Mouse (Mus musculus) MEL (cell line): Measurements from ENCODE around the gene Cyp2b10. TPM values are rescaled to one million over a fixed set of nuclear protein-coding genes. Genes with fewer than 3 reads are reported as not detected.
A peak's percentile ranks its signal among the peaks of the same experiment; 100 is the strongest.
"Not testable (repeated sequence)": the region's sequence is repeated elsewhere in the genome, so short reads cannot be mapped to it uniquely, and the experiment has no call there.

ENCODE experiments used
- DNase-seq: peaks from one replicate; pipeline ENCODE4 v3.0.0; 2011; ENCODE audit warnings: low read depth, low spot score
- H3K27ac ChIP-seq: 2 replicates; pipeline ENCODE4 v1.5.1; 2012; ENCODE audit warnings: low read depth, mild to moderate bottlenecking, control low read depth, low read length, moderate library complexity; ENCODE audit not compliant: control insufficient read depth
- H3K27me3 ChIP-seq, 2 experiments: fragments of 150-350 bp in 1 of 2; sonication (generic) in 1 of 2; 2 replicates each; pipeline ENCODE4 v1.6.1; 2012; ENCODE audit warnings: low read length in 2 of 2, mild to moderate bottlenecking in 2 of 2, improper control_type of control experiment in 1 of 2, moderate library complexity in 1 of 2; ENCODE audit not compliant: insufficient read depth in 2 of 2, control insufficient read depth in 1 of 2
- H3K36me3 ChIP-seq, 2 experiments: 2 replicates each; pipeline ENCODE4 v1.6.1; 2012 to 2014; ENCODE audit warnings: low read length in 2 of 2, improper control_type of control experiment in 1 of 2, inconsistent platforms in 1 of 2, mild to moderate bottlenecking in 1 of 2; ENCODE audit not compliant: insufficient read depth in 2 of 2, control insufficient read depth in 1 of 2
- H3K4me1 ChIP-seq, 2 experiments: fragments of 150-350 bp in 1 of 2; sonication (generic) in 1 of 2; 2 replicates each; pipeline ENCODE4 v1.6.1; 2012; ENCODE audit warnings: low read length in 2 of 2, improper control_type of control experiment in 1 of 2, mild to moderate bottlenecking in 1 of 2; ENCODE audit not compliant: insufficient read depth in 2 of 2, control insufficient read depth in 1 of 2
- H3K4me3 ChIP-seq, 2 experiments: fragments of 150-350 bp in 1 of 2; sonication (generic) in 1 of 2; 2 replicates each; pipeline ENCODE4 v1.5.1; 2012; ENCODE audit warnings: low read depth in 2 of 2, low read length in 2 of 2, mild to moderate bottlenecking in 2 of 2, moderate library complexity in 2 of 2, control low read depth in 1 of 2, improper control_type of control experiment in 1 of 2; ENCODE audit not compliant: control insufficient read depth in 1 of 2, insufficient read depth in 1 of 2
- H3K79me2 ChIP-seq: 2 replicates; pipeline ENCODE4 v1.6.1; 2012; ENCODE audit warnings: mild to moderate bottlenecking, low read length, moderate library complexity; ENCODE audit not compliant: control insufficient read depth, poor library complexity, insufficient read depth
- H3K9ac ChIP-seq: 2 replicates; pipeline ENCODE4 v1.6.1; 2012; ENCODE audit warnings: low read depth, mild to moderate bottlenecking, control low read depth, low read length, moderate library complexity; ENCODE audit not compliant: control insufficient read depth, poor library complexity, severe bottlenecking
- H3K9me3 ChIP-seq: fragments of 150-350 bp; sonication (generic); replicated peaks from 2 replicates; pipeline ENCODE4 v1.6.1; 2012; ENCODE audit warnings: mild to moderate bottlenecking, low read length, improper control_type of control experiment, moderate library complexity; ENCODE audit not compliant: insufficient read depth
- CHD2 ChIP-seq: IDR thresholded peaks from 2 replicates; pipeline ENCODE4 v1.6.1; 2011; ENCODE audit warnings: low read length, improper control_type of control experiment
- CTCF ChIP-seq, 3 experiments: IDR thresholded peaks in 2 of 3; conservative IDR thresholded peaks in 1 of 3; 2 replicates each; pipeline ENCODE4 v1.5.1; 2011 to 2012; ENCODE audit warnings: low read length in 3 of 3, low read depth in 2 of 3, mild to moderate bottlenecking in 2 of 3, improper control_type of control experiment in 1 of 3, inconsistent platforms in 1 of 3, mixed read lengths in 1 of 3, moderate library complexity in 1 of 3; ENCODE audit not compliant: control insufficient read depth in 1 of 3, insufficient read depth in 1 of 3, poor library complexity in 1 of 3, severe bottlenecking in 1 of 3
- ETS1 ChIP-seq: IDR thresholded peaks from 2 replicates; pipeline ENCODE4 v1.6.1; 2012; ENCODE audit warnings: low read depth, mild to moderate bottlenecking, inconsistent platforms, low read length, improper control_type of control experiment, moderate library complexity
- GABPA ChIP-seq: IDR thresholded peaks from 2 replicates; pipeline ENCODE4 v1.6.1; 2012; ENCODE audit warnings: low read depth, mild to moderate bottlenecking, inconsistent platforms, low read length, improper control_type of control experiment, moderate library complexity
- HCFC1 ChIP-seq: IDR thresholded peaks from 2 replicates; pipeline ENCODE4 v1.6.1; 2012; ENCODE audit warnings: low read depth, mild to moderate bottlenecking, inconsistent platforms, low read length, improper control_type of control experiment, moderate library complexity
- MAFK ChIP-seq: IDR thresholded peaks from 2 replicates; pipeline ENCODE4 v1.6.1; 2011; ENCODE audit warnings: low read depth, mild to moderate bottlenecking, low read length, improper control_type of control experiment, borderline replicate concordance
- MXI1 ChIP-seq: IDR thresholded peaks from 2 replicates; pipeline ENCODE4 v1.6.1; 2011; ENCODE audit warnings: mild to moderate bottlenecking, low read depth, low read length, improper control_type of control experiment
- MYB ChIP-seq: IDR thresholded peaks from 2 replicates; pipeline ENCODE4 v1.6.1; 2011; ENCODE audit warnings: mild to moderate bottlenecking, low read depth, low read length, improper control_type of control experiment
- NELFE ChIP-seq: IDR thresholded peaks from 2 replicates; pipeline ENCODE4 v1.6.1; 2011; ENCODE audit warnings: low read depth, low read length, improper control_type of control experiment
- RAD21 ChIP-seq: IDR thresholded peaks from 2 replicates; pipeline ENCODE4 v1.6.1; 2011; ENCODE audit warnings: mild to moderate bottlenecking, low read depth, low read length, improper control_type of control experiment
- SMC3 ChIP-seq: IDR thresholded peaks from 2 replicates; pipeline ENCODE4 v1.6.1; 2011; ENCODE audit warnings: low read depth, low read length, improper control_type of control experiment
- TAL1 ChIP-seq: IDR thresholded peaks from 2 replicates; pipeline ENCODE4 v1.6.1; 2012; ENCODE audit warnings: mild to moderate bottlenecking, inconsistent platforms, low read length, moderate library complexity, mixed read lengths
- TCF12 ChIP-seq: IDR thresholded peaks from 2 replicates; pipeline ENCODE4 v1.6.1; 2014; ENCODE audit warnings: low read depth, mild to moderate bottlenecking, inconsistent platforms, low read length, improper control_type of control experiment, moderate library complexity
- ZC3H11A ChIP-seq: IDR thresholded peaks from 2 replicates; pipeline ENCODE4 v1.6.1; 2012; ENCODE audit warnings: low read depth, mild to moderate bottlenecking, inconsistent platforms, low read length, improper control_type of control experiment
- ZNF384 ChIP-seq: IDR thresholded peaks from 2 replicates; pipeline ENCODE4 v1.6.1; 2012; ENCODE audit warnings: low read depth, mild to moderate bottlenecking, inconsistent platforms, low read length, improper control_type of control experiment
- polyA plus RNA-seq, 2 experiments: library from polyadenylated mRNA; stranded (reverse) in 1 of 2; unstranded in 1 of 2; fragments of >175 nt in 1 of 2; fragments of >200 nt in 1 of 2; gene quantifications; 2 replicates each; pipeline versions ENCODE4 v1.2.1 to v1.2.4; 2012; ENCODE audit warnings: low replicate concordance in 2 of 2, low read depth in 1 of 2; ENCODE audit not compliant: insufficient read length in 2 of 2, insufficient read depth in 1 of 2, missing spikeins in 1 of 2
- total RNA-seq: library from RNA; depleted of rRNA; stranded (reverse); fragments of 300-350 nt; gene quantifications from 2 replicates; pipeline ENCODE4 v1.2.3, GENCODE M21; 2012

Cyp2b10 gene
- total and polyA plus RNA-seq, 3 experiments = not detected

GRCm38 (mm10) chr7:25916116-25916515 is 18.7 kb downstream of the Cyp2b10 start:
- Histone ChIP-seq H3K79me2 (no peaks in the 10 kb centered on the region), H3K27me3 (no peaks in the 10 kb centered on the region; a peak in 1 of 4 replicates), H3K9me3 (no peaks in the 10 kb centered on the region), H3K36me3 (no peaks in the 10 kb centered on the region), H3K27ac (no peak overlapping the region)
- TF ChIP-seq MYB (no peak), TCF12 (no peak), ZC3H11A (no peak)
- TF ChIP-seq, all 39 proteins: peak for 0
- H3K9ac ChIP-seq = no peak overlapping the region
- no peak overlapping the region for H3K4me3 ChIP-seq
- no peak for DNase-seq
- no peaks in the 10 kb centered on the region for H3K4me1 ChIP-seq

- H3K4me3 ChIP-seq, H3K9ac ChIP-seq, H3K27me3 ChIP-seq, H3K27ac ChIP-seq, H3K4me1 ChIP-seq, H3K9me3 ChIP-seq, H3K79me2 ChIP-seq, H3K36me3 ChIP-seq: not testable (repeated sequence)
- TF ChIP-seq CTCF (IDR thresholded peaks at IDR 0.05 in 2 of 3, conservative IDR thresholded peaks at IDR 0.05 in 1 of 3; ENCODE audit: control insufficient read depth in 1 of 3, insufficient read depth in 1 of 3, low read depth in 2 of 3, low read length in 3 of 3, poor library complexity in 1 of 3, severe bottlenecking in 1 of 3) (peak; percentile 30 to 49 (median 46); a peak in 5 of 6 replicates), SMC3 (peak; percentile 36; the same call in 1 of the 2 replicates), RAD21 (peak; percentile 35)
- DNase-seq = peak; percentile 10
Measured at GRCm38 (mm10) chr7:25917271-25917670, 19.9 kb downstream of the Cyp2b10 start.

GRCm38 (mm10) chr7:25919467-25919866 is 22.0 kb downstream of the Cyp2b10 start:
- no peak overlapping the region for H3K4me3 ChIP-seq
- H3K79me2 ChIP-seq = no peaks in the 10 kb centered on the region
- TF ChIP-seq CHD2 = no peak
- no peak for TF ChIP-seq ZC3H11A
- no peak for TF ChIP-seq CTCF (IDR thresholded peaks at IDR 0.05 in 2 of 3, conservative IDR thresholded peaks at IDR 0.05 in 1 of 3; ENCODE audit: control insufficient read depth in 1 of 3, insufficient read depth in 1 of 3, low read depth in 2 of 3, low read length in 3 of 3, poor library complexity in 1 of 3, severe bottlenecking in 1 of 3)
- TF ChIP-seq HCFC1 = no peak
- no peak for TF ChIP-seq MAFK
- no peak for TF ChIP-seq ETS1
- TF ChIP-seq TAL1 = no peak
- no peak for TF ChIP-seq MXI1
- no peak for TF ChIP-seq RAD21
- TF ChIP-seq GABPA = no peak
- TF ChIP-seq NELFE = no peak
- TF ChIP-seq ZNF384 = no peak
- TF ChIP-seq, all 39 proteins: peak for 0
- H3K4me1 ChIP-seq = no peaks in the 10 kb centered on the region
- H3K27me3 ChIP-seq = no peaks in the 10 kb centered on the region
- H3K9ac ChIP-seq = no peak overlapping the region
- H3K36me3 ChIP-seq = no peaks in the 10 kb centered on the region
- no peaks in the 10 kb centered on the region for H3K9me3 ChIP-seq
- H3K27ac ChIP-seq = no peak overlapping the region
- DNase-seq = no peak
